Mouse (Mus musculus) spleen, adult 2 months (tissue): ENCODE results near the gene Pabpc6. TPM values are rescaled to one million over a fixed set of nuclear protein-coding genes. Genes with fewer than 3 reads are reported as not detected.

ENCODE experiments used
- DNase-seq, 2 experiments: peaks; one replicate each; pipeline versions ENCODE4 v3.0.0 to v3.0.0-alpha.2; 2012 to 2021; ENCODE audit warnings: low spot score in 2 of 2, low read depth in 1 of 2
- H3K27ac ChIP-seq: fragments of 200-500 bp; 2 replicates; pipeline ENCODE4 v1.5.1; 2012; ENCODE audit warnings: low read length, inconsistent platforms; ENCODE audit not compliant: insufficient read depth
- H3K27me3 ChIP-seq: fragments of 200-500 bp; 2 replicates; pipeline ENCODE4 v1.6.1; 2012; ENCODE audit warnings: mild to moderate bottlenecking, moderate library complexity, low read length, inconsistent platforms; ENCODE audit not compliant: control insufficient read depth, insufficient read depth
- H3K36me3 ChIP-seq: fragments of 200-500 bp; 2 replicates; pipeline ENCODE4 v1.6.1; 2012; ENCODE audit warnings: mild to moderate bottlenecking, low read length, inconsistent platforms; ENCODE audit not compliant: control insufficient read depth, insufficient read depth
- H3K4me1 ChIP-seq: fragments of 200-500 bp; 2 replicates; pipeline ENCODE4 v1.6.1; 2011; ENCODE audit warnings: inconsistent platforms; ENCODE audit not compliant: control insufficient read depth, insufficient read depth, insufficient read length
- H3K4me3 ChIP-seq: fragments of 200-500 bp; 2 replicates; pipeline ENCODE4 v1.5.1; 2011; ENCODE audit warnings: mild to moderate bottlenecking, inconsistent platforms; ENCODE audit not compliant: insufficient read depth, insufficient read length; ENCODE audit errors: extremely low read depth
- CTCF ChIP-seq: fragments of 200-500 bp; IDR thresholded peaks from 2 replicates; pipeline ENCODE4 v1.5.1; 2011; ENCODE audit warnings: mild to moderate bottlenecking, inconsistent platforms; ENCODE audit not compliant: insufficient read depth, insufficient read length, insufficient replicate concordance; ENCODE audit errors: extremely low read depth
- POLR2A ChIP-seq: fragments of 200-500 bp; IDR thresholded peaks from 2 replicates; pipeline ENCODE4 v1.6.1; 2011; ENCODE audit warnings: low read depth, low read length, inconsistent platforms
- WGBS: fragments of 180-500 bp; shearing (Covaris S2); methylation state at CpG from one replicate; pipeline ENCODE4 v1.1.7; 2018; 5-methylcytosine and 5-hydroxymethylcytosine counted together
- polyA plus RNA-seq: library from polyadenylated mRNA; depleted of rRNA; stranded (reverse); fragments of >200 nt; gene quantifications from 2 replicates; pipeline ENCODE4 v1.2.3, GENCODE M21; 2012

The Pabpc6 gene
- polyA plus RNA-seq, 1 experiment = not detected

- Histone ChIP-seq H3K36me3 (no peaks in the 10 kb centered on the region), H3K27ac (no peak overlapping the region), H3K4me1 (no peaks in the 10 kb centered on the region), H3K27me3 (no peaks in the 10 kb centered on the region), H3K4me3 (no peak overlapping the region)
- 87% methylated on average over 8 of the region's 8 CpGs for WGBS
- TF ChIP-seq CTCF = no peak
- no peak for TF ChIP-seq POLR2A
- DNase-seq = no peak
Measured at GRCm38 (mm10) chr17:9680741-9681140, 11.2 kb upstream of the Pabpc6 start.

- DNase-seq = no peak
- Histone ChIP-seq H3K4me3 (no peak overlapping the region), H3K36me3 (no peaks in the 10 kb centered on the region), H3K4me1 (no peaks in the 10 kb centered on the region), H3K27ac (no peak overlapping the region), H3K27me3 (no peaks in the 10 kb centered on the region)
- TF ChIP-seq POLR2A (no peak), CTCF (no peak)
- 88% methylated on average over 6 of the region's 6 CpGs for WGBS
Measured at GRCm38 (mm10) chr17:9675175-9675789, 5.8 kb upstream of the Pabpc6 start.

GRCm38 (mm10) chr17:9667955-9668354 lies 1.6 kb downstream of the Pabpc6 start:
- Histone ChIP-seq H3K27ac (no peak overlapping the region), H3K36me3 (no peaks in the 10 kb centered on the region), H3K27me3 (no peaks in the 10 kb centered on the region), H3K4me1 (no peaks in the 10 kb centered on the region), H3K4me3 (no peak overlapping the region)
- TF ChIP-seq CTCF = no peak
- TF ChIP-seq POLR2A = no peak
- WGBS = 92% methylated on average over 9 of the region's 9 CpGs
- DNase-seq = no peak

- H3K4me3 ChIP-seq = no peak overlapping the region
- 83% methylated on average over 5 of the region's 5 CpGs for WGBS
- H3K36me3 ChIP-seq = no peaks in the 10 kb centered on the region
- H3K4me1 ChIP-seq = no peaks in the 10 kb centered on the region
- no peak for DNase-seq
- H3K27ac ChIP-seq = no peak overlapping the region
- H3K27me3 ChIP-seq = no peaks in the 10 kb centered on the region
- no peak for TF ChIP-seq CTCF
- TF ChIP-seq POLR2A = no peak
Measured at GRCm38 (mm10) chr17:9658651-9659050, 10.9 kb downstream of the Pabpc6 start.

GRCm38 (mm10) chr17:9654155-9654554 lies 15.4 kb downstream of the Pabpc6 start:
- no peak for DNase-seq
- Histone ChIP-seq H3K4me1 (no peaks in the 10 kb centered on the region), H3K27me3 (no peaks in the 10 kb centered on the region), H3K4me3 (no peak overlapping the region), H3K27ac (no peak overlapping the region), H3K36me3 (no peaks in the 10 kb centered on the region)
- 80% methylated on average over 3 of the region's 3 CpGs for WGBS
- TF ChIP-seq CTCF (no peak), POLR2A (no peak)

GRCm38 (mm10) chr17:9647644-9648043 lies 21.9 kb downstream of the Pabpc6 start:
- Histone ChIP-seq H3K36me3 (no peaks in the 10 kb centered on the region), H3K4me3 (no peak overlapping the region), H3K27me3 (no peaks in the 10 kb centered on the region), H3K4me1 (no peaks in the 10 kb centered on the region), H3K27ac (no peak overlapping the region)
- WGBS = 82% methylated on average over 4 of the region's 4 CpGs
- TF ChIP-seq POLR2A (no peak), CTCF (no peak)
- DNase-seq = no peak

- DNase-seq = no peak
- no peak overlapping the region for H3K4me3 ChIP-seq
- H3K36me3 ChIP-seq = no peaks in the 10 kb centered on the region
- TF ChIP-seq CTCF (no peak), POLR2A (no peak)
- H3K27me3 ChIP-seq = no peaks in the 10 kb centered on the region
- no peak overlapping the region for H3K27ac ChIP-seq
- WGBS = 80% methylated on average over 7 of the region's 7 CpGs
- H3K4me1 ChIP-seq = no peaks in the 10 kb centered on the region
Measured at GRCm38 (mm10) chr17:9643657-9644180, 25.8 kb downstream of the Pabpc6 start.

GRCm38 (mm10) chr17:9637011-9637410 lies 32.5 kb downstream of the Pabpc6 start:
- no peak overlapping the region for H3K27ac ChIP-seq
- no peak for TF ChIP-seq POLR2A
- TF ChIP-seq CTCF = no peak
- H3K4me3 ChIP-seq = no peak overlapping the region
- DNase-seq = no peak
- no peaks in the 10 kb centered on the region for H3K36me3 ChIP-seq
- 79% methylated on average over 4 of the region's 4 CpGs for WGBS
- H3K4me1 ChIP-seq = no peaks in the 10 kb centered on the region
- H3K27me3 ChIP-seq = no peaks in the 10 kb centered on the region
